Mouse (Mus musculus) bone marrow macrophage, adult 2 months (primary cell): ENCODE data around the gene Ak5.

Experiments used
- CTCF ChIP-seq: IDR thresholded peaks from 2 replicates; pipeline ENCODE4 v1.5.1; 2012; ENCODE audit warnings: low read depth, mild to moderate bottlenecking, low read length, moderate library complexity
- POLR2A ChIP-seq: IDR thresholded peaks from 2 replicates; pipeline ENCODE4 v1.6.1; 2012; ENCODE audit warnings: mild to moderate bottlenecking, low read depth, low read length, borderline replicate concordance

- no peak for TF ChIP-seq CTCF
- no peak for TF ChIP-seq POLR2A
Observed at GRCm38 (mm10) chr3:152519556-152519955, 148.6 kb downstream of the Ak5 start.
